Mouse (Mus musculus) brown adipose tissue, adult 24 weeks (tissue): ENCODE data around the gene Gm9999. TPM values are rescaled to one million over a fixed set of nuclear protein-coding genes. Genes with fewer than 3 reads are reported as not detected.
A peak's percentile ranks its signal among the peaks of the same experiment; 100 is the strongest.

ENCODE experiments used
- H3K27ac ChIP-seq: fragments of 200-500 bp; replicated peaks from 2 replicates; pipeline ENCODE4 v1.5.1; 2012; ENCODE audit warnings: low read depth, mild to moderate bottlenecking, low read length
- H3K4me1 ChIP-seq: fragments of 200-500 bp; 2 replicates; pipeline ENCODE4 v1.6.1; 2012; ENCODE audit warnings: low read length, mixed read lengths; ENCODE audit not compliant: control insufficient read depth, insufficient read depth, insufficient read length
- H3K4me3 ChIP-seq: fragments of 200-500 bp; 2 replicates; pipeline ENCODE4 v1.5.1; 2012; ENCODE audit warnings: low read depth, mild to moderate bottlenecking, low read length, moderate library complexity; ENCODE audit not compliant: insufficient read depth
- polyA plus RNA-seq: library from polyadenylated mRNA; stranded (reverse); fragments of >200 nt; gene quantifications from 2 replicates; pipeline ENCODE4 v1.2.4, GENCODE M21; 2012; ENCODE audit not compliant: missing spikeins, insufficient read depth, insufficient read length

Gm9999 gene
- polyA plus RNA-seq = not detected in 2 replicates

DNA sequence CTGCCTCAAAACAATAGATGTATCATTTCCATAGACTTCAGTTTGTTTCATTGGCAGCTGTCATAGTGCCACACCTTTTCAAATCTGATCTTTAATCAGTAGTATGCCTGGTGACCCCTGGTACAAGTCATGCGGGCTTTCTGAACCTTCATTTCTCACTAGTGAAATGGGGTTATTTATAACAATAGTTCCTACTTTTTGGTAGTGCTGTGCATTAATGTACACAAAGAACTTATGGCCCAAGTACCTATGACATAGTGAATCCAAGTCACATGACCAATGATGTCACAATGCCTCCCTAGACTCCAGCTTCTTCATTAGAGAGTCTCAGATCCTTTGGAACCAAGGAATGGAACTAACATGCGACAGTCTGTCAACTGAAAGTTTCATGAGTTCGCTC is at the start of gene Gm9999:
Gm9999 (plus strand) TSS at position 301 of the 400 bp plus-strand sequence.
- no peak within 1 kb of the TSS for H3K27ac ChIP-seq
- H3K4me1 ChIP-seq = peaks cover 2% of the 10 kb centered on the region
- H3K4me3 ChIP-seq = no peak within 1 kb of the TSS

DNA sequence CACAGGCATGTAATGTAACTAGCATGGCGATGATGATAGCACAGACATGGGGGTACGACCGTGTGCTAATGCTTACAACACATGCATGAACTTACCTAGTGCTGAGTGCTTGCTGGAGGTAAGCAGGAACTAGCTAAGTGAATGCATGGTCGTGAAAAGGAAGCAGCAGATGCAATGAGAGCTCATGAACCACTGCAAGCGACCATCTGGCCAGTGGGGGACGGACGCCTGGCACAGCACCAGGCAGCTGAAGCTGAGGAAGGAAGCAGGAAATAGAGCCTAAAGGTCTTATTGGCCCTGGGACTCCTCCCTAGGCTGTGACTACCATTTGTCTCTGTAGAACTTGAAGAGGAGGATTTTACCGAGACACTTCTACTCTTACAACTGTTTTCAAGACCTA is 48.6 kb upstream of the Gm9999 start:
- Histone ChIP-seq H3K4me3 (no peak overlapping the region), H3K27ac (no peak overlapping the region), H3K4me1 (no peaks in the 10 kb centered on the region)

DNA sequence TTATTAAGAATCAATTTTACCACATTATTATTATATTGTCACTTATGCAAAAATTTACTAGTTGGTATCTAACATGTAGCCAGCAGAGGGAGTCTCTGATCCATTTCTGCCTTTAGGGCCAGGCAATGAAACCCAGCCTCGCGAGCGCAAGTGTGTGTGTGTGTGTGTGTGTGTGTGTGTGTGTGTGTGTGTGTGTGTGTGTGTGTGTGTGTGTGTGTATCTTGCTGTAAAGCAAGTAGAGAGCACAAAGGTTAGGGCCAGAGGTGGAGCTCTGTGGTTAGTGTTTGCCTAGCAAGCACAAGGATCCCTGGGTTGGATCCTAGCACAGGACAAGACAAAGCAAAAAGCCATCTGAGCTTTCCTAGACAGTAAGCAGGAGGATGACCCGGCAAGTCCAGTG is 47.5 kb upstream of the Gm9999 start:
- Histone ChIP-seq H3K4me1 (no peaks in the 10 kb centered on the region), H3K4me3 (no peak overlapping the region), H3K27ac (no peak overlapping the region)

DNA sequence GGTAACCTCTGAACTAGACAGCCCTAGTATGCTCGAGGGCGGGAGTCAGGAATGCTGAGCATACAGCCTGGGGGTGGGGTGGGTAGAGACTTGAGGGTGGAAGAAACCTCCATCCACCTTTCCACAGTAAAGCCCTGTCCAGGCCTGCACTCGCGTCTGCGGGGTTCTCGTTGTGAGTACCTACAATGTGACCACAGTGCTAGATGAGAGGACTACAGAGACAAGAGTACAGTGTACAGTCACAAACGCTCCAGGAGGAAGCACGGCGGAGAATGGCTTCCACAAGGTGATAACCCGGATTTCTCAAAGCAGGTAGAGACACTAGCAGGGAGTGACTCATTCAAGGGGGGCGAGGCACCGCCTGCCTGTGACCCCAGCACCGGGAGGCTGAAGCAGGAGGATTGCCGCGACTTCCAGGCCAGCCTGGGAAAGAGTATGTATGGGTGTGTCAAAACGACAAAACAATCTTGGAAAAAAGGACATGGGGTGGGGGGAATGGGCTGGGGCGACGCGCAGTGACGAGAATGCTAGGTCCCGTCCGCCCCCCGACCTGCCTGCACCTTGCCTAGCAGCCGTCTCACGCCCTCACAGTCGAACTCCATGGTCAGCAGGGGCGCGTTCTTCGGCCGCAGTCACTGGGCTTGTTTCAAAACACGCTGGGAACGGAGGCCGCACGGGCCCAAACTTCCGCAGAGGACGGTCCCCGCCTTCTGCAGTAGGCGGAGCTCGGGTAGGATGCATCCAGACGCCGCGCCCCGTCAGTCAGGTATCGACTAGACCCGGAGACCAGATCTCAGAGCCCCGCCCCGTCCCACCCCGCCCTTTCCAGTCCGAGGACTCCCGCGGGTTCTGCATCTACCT is 25.3 kb upstream of the Gm9999 start, which contains the start of gene Uevld:
Uevld (minus strand) TSS at position 697 of the 861 bp plus-strand sequence.
- H3K4me1 ChIP-seq = peaks cover 3% of the 10 kb centered on the region; the same call in 1 of the 2 replicates
- peak within 1 kb of the TSS; percentile 93 for H3K4me3 ChIP-seq
- no peak within 1 kb of the TSS for H3K27ac ChIP-seq

DNA sequence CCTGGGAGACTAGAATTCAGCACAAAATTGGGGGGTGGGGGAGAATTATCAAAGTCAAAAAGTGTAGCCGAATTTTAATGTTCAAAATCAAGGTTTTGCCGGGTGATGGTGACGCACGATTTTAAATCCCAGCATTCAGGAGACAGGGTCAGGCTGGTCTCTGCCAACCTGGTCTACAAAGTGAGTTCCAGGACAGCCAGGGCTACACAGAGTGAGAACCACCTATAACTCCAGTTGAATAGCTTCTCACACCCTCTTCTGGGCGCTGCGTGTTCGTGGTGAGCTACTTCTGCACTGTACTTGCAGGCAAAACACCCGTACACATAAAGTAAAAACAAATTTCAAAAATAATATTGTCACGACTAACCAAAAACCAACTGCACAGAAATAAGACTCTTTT is 24.5 kb upstream of the Gm9999 start:
- peaks cover 3% of the 10 kb centered on the region; the same call in 1 of the 2 replicates for H3K4me1 ChIP-seq
- H3K4me3 ChIP-seq = peak overlapping the region; percentile 41
- no peak overlapping the region for H3K27ac ChIP-seq

DNA sequence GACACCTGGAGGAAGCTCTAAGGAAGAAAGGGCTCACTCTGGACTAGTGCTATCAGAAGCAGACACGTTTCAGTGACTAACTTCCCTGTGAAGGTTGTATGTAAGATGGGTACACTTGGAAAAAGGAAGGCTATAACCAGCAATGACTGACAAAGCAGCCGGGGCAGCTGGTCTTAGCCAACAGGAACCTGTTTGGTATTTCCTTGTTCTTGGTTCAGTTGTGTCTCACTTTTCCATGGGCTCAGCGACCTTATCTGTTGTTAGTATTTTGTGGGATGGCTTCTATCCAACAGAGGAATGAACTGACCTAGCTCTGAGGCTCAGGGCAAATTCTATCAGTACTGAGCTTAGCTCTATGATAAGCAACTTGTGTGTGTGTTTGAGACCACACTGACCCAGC is 22.4 kb upstream of the Gm9999 start:
- H3K4me1 ChIP-seq = peaks cover 3% of the 10 kb centered on the region; the same call in 1 of the 2 replicates
- H3K27ac ChIP-seq = no peak overlapping the region
- no peak overlapping the region for H3K4me3 ChIP-seq

DNA sequence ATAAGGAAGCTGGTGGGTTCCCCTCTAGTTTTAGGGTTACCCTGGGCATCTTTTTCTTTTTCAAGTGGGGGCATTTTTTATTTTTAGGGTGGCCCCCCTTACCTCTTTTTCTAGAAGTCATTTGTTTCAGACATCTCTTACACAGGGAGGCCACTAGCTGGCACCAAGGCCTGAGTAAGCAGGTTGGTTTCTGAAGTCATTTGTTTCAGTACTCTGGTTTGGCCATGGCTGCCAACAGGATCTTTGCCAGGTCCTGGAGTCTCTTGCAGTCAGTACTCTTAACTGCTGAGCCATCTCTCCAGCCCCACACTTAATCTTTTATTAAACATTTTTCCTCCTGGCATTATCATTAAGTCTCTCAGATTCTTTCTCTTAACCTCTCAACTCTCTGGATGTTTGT is 21.2 kb upstream of the Gm9999 start:
- peaks cover 3% of the 10 kb centered on the region; the same call in 1 of the 2 replicates for H3K4me1 ChIP-seq
- no peak overlapping the region for H3K27ac ChIP-seq
- H3K4me3 ChIP-seq = no peak overlapping the region

DNA sequence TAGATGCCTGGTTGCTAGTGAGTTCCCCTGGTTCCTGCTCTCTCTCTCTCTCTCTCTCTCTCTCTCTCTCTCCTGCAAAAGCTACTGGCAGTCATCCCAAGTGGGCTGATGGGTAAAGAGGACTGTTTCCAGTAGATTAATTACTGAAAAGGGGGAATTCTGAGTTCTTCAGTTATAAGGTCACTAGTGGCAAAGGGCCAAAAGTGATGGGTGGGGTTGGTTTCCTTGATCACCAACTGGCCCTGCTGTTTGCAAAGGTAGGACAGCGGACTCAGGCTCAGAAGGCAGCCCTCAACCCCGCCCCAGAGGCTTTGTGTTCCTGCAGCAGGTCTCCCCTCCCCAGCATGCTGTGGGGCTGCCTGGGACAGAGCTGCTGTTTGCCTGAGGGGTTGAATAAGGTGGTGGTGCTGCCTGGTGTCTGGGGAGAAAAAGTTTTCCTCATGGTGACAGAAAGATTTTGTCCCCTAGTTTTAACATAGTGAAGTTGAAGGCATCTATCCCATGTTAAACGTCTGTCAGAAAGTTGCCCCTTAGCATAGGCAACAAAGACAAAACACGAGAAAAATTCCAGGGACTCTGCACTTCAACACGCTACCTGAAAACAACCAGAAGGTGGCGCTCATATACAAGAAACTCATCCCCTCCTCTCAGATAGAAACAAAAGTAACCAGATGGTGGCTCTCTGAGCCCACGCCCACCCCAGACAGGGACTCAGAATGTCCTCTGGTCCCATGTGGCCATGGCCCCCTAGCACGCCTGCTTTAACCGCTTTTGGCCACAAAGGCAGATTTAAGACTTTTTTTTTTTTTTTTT is 20.4 kb upstream of the Gm9999 start:
- Histone ChIP-seq H3K27ac (peak overlapping the region; percentile 20; the same call in 1 of the 2 replicates), H3K4me3 (no peak overlapping the region), H3K4me1 (peaks cover 3% of the 10 kb centered on the region; the same call in 1 of the 2 replicates)

DNA sequence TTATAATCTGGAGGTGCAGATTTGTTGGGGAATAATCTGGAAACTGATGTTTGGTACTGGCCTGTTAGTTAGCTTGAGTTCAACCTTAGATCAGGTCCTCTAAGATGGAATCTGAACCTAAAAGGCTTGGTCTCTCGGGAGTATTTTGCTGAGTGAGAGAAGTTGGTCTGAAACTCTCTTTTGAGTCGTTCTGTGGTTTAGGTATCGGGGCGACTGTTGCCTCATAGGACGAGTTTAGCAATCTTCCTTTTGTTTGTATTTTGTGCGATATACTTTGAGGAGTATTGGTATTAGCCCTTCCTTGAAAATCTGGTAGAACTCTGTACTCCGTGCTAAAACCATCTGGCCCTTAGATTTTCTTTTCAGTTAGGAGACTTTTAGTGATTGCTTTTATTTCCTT is 19.3 kb upstream of the Gm9999 start:
- no peak overlapping the region for H3K4me3 ChIP-seq
- H3K27ac ChIP-seq = no peak overlapping the region

DNA sequence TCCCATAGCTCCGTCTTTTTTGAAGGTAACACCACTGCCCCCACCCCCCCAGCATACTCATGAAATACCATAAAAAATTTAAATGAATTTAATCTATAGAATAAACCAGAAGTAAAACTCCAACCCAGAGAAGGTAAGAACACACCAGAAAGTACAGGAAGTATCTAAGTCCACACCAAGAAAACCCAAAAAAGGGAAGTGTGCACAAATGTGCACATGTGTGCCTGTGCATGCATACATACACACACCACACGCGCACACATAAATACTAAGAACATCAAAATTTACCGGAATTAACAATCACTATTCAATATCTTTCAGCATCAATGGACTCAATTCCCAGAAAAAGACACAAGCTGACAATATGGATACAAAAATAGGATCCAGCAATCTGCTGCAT is 13.5 kb upstream of the Gm9999 start:
- no peaks in the 10 kb centered on the region for H3K4me1 ChIP-seq
- H3K27ac ChIP-seq = no peak overlapping the region
- H3K4me3 ChIP-seq = no peak overlapping the region

More for the DNA sequence above, 19.3 kb upstream of the Gm9999 start:
- peaks cover 3% of the 10 kb centered on the region; the same call in 1 of the 2 replicates for H3K4me1 ChIP-seq

DNA sequence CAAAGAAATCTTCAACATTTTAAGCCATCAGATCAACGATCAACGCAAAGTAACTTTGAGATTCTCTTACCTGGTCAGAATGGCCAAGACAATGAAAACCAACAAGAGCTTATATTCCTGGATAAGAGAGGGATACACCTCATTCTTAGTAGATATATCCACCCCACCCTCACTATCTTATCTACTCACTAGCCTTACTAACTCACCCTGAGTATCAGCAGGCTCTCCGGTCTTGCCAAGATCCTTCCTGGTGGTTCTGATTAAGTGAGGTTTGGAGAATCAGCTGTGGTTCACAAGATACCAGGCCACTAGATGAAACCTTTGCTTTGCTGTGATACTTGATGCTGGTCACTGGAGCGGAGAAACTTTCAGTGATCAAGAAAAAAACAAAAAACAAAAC is 8.7 kb upstream of the Gm9999 start:
- Histone ChIP-seq H3K4me3 (no peak overlapping the region), H3K4me1 (no peaks in the 10 kb centered on the region), H3K27ac (no peak overlapping the region)

DNA sequence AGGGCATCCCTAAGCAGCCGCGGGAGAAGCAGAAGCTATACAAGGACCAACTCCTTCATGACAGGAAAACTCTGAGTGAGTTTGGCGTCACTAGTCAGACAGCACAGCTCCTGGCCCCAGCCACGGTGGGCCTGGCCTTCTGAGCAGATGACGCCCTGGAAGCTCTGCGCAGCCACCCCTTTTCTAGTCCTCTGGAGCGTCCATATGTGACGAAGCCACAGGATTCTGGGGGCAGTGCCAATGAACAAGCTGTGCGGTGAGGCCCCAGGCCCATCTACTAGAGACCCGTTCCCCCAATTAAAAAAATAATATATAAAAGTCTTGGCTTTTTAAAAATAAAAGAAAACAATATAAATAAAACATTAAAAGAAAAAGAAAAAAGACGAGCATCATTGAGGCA is 7.9 kb upstream of the Gm9999 start:
- no peak overlapping the region for H3K27ac ChIP-seq
- no peak overlapping the region for H3K4me3 ChIP-seq
- H3K4me1 ChIP-seq = no peaks in the 10 kb centered on the region

DNA sequence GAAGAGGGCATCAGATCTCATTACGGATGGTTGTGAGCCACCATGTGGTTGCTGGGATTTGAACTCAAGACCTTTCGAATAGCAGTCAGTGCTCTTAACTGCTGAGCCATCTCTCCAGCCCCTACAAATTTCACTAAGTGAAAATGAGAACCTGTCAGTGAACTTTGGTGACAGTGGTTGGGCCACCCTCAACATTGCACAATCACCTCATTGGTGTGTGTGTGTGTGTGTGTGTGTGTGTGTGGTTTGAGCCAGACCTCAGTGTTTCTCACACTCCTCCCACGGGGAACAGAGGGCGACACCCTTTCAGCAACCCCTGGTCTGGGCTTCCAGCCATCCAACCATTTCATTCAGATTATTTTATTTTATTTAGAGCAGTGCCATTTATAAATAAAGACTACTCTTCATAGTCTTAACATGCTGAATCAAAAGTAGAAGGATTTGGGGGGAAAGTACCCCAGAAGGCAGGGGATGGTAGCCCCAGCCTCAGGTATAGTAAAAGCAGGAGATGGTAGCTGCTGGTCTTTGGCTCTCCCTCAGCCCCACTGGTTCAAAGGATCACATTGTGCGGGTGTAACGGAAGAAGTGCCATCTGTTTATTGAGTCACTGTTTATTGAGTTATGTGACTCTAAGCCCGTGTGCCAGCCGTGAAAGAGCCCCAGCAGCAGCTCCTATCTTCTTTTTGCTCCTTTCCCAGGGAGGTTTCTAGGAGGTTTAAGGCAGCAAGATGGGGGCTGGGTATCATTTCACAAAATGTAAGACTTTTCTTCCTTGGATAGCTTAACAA is 2.5 kb downstream of the Gm9999 start:
- Histone ChIP-seq H3K27ac (no peak overlapping the region; the same call in 1 of the 2 replicates), H3K4me3 (no peak overlapping the region), H3K4me1 (peaks cover 2% of the 10 kb centered on the region)

DNA sequence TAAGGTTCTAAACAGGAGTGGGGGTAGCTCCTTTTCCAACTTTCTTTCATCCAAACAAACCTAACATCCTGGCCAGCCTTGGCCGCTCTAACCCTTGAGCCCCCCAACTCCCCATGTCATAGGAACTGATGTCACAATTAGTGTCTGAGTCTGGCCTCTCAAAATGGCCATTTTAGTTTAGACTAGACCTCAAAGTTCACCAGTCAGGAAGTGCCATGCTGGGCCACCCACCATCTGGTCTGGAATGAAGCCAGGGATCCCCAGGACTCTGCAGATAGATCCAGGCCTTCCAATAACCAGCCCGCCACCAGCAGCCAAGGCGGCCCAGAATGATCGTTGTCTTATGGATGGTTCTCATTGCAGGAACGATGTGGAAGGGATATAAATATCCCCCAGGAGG is 3.3 kb downstream of the Gm9999 start:
- Histone ChIP-seq H3K4me1 (peaks cover 2% of the 10 kb centered on the region), H3K4me3 (no peak overlapping the region), H3K27ac (0 out of 2 replicates have a peak overlapping the region, but pooled peaks have one; percentile 11)
